ENCODE assay signal across 8 mouse cellular contexts in the genomic region with DNA sequence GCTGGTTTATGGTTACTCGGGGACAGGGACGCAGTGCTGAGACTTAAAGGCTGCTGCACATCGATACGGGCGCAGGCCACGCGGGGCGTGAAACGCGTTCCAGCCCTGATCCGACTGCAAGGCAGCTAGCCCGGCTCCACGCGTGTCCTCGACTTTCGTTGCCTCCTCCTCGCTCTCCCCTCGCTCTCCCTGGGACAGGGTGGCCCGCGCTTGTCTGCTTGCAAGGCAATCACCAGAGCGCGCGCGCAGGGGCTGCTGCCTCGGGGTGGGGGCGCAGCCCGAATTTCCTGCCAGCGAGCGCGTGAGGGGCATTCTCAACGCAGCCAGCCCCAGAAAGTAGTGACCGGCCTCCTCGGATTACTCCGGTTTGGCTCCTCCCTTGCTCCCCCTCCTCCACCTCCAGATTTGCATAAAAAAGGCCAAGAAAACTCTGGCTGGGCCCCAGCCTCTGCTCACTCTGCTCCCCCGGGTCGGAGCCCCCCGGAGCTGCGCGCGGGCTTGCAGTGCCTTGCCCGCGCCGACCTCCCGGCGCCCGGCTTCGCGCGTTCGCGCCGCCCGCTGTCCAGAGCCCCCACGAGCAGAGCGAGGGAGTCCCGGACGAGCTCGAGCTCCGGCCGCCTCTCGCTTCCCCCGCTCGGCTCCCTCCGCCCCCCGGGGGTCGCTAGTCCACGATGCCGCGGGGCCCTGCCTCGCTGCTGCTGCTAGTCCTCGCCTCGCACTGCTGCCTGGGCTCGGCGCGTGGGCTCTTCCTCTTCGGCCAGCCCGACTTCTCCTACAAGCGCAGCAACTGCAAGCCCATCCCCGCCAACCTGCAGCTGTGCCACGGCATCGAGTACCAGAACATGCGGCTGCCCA. TPM values are rescaled to one million over a fixed set of nuclear protein-coding genes. Genes with fewer than 3 reads are reported as not detected.
DNase-seq lines count a peak whose midpoint lies in the region; ATAC-seq and TF ChIP-seq lines count a peak whose summit lies in the region.

A gene (plus strand): TSS at position 451 of the 855 bp plus-strand sequence.

- ATAC-seq in kidney, embryonic 14.5 days (ENCODE audit: low FRiP score, low TSS enrichment), result peak; percentile 85
- ATAC-seq in forebrain, embryonic 16.5 days, result peak; percentile 69
- ATAC-seq in hindbrain, postnatal 0 days, result peak; percentile 69
- ATAC-seq in liver, embryonic 15.5 days (ENCODE audit: insufficient read depth), result no peak
- ATAC-seq in megakaryocyte progenitor cell, adult 5-6 weeks (replicated peaks; ENCODE audit: poor library complexity), result no peak

- WGBS in kidney, embryonic 14.5 days, result under 1% methylated on average over 82 of the region's 82 CpGs
- under 1% methylated on average over 81 of the region's 82 CpGs for WGBS in forebrain, embryonic 16.5 days
- WGBS in hindbrain, postnatal 0 days, result under 1% methylated on average over 81 of the region's 82 CpGs
- WGBS in liver, embryonic 15.5 days (ENCODE audit: insufficient replicate concordance), result under 1% methylated on average over 82 of the region's 82 CpGs

- no peaks in the 10 kb centered on the region for H3K9me3 ChIP-seq in kidney, embryonic 14.5 days (ENCODE audit: control insufficient read depth, low read length)
- no peaks in the 10 kb centered on the region for H3K9me3 ChIP-seq in forebrain, embryonic 16.5 days (ENCODE audit: control insufficient read depth, low read length)
- H3K9me3 ChIP-seq in hindbrain, postnatal 0 days (ENCODE audit: low read length), result no peaks in the 10 kb centered on the region
- no peaks in the 10 kb centered on the region for H3K9me3 ChIP-seq in liver, embryonic 15.5 days (replicated peaks)

- H3K27me3 ChIP-seq in kidney, embryonic 14.5 days (ENCODE audit: control insufficient read depth, insufficient read depth, low read length), result no peaks in the 10 kb centered on the region
- H3K27me3 ChIP-seq in forebrain, embryonic 16.5 days (replicated peaks; ENCODE audit: control insufficient read depth, insufficient read depth, low read length), result 0 out of 2 replicates have a peak, but pooled peaks cover 8% of the 10 kb centered on the region
- 0 out of 2 replicates have a peak, but pooled peaks cover 8% of the 10 kb centered on the region for H3K27me3 ChIP-seq in hindbrain, postnatal 0 days (ENCODE audit: insufficient read depth, low read length)
- H3K27me3 ChIP-seq in liver, embryonic 15.5 days, result peaks cover 68% of the 10 kb centered on the region

- H3K4me1 ChIP-seq in kidney, embryonic 14.5 days (ENCODE audit: control insufficient read depth, insufficient read depth, low read length), result peaks cover 23% of the 10 kb centered on the region
- H3K4me1 ChIP-seq in forebrain, embryonic 16.5 days (replicated peaks; ENCODE audit: control insufficient read depth, insufficient read depth, low read length), result peaks cover 40% of the 10 kb centered on the region
- H3K4me1 ChIP-seq in hindbrain, postnatal 0 days (ENCODE audit: insufficient read depth, low read length), result 0 out of 2 replicates have a peak, but pooled peaks cover 5% of the 10 kb centered on the region
- H3K4me1 ChIP-seq in liver, embryonic 15.5 days (replicated peaks), result peaks cover 7% of the 10 kb centered on the region; the same call in 1 of the 2 replicates

- H3K4me3 ChIP-seq in kidney, embryonic 14.5 days (ENCODE audit: low read length), result peak within 1 kb of the TSS; percentile 66
- peak within 1 kb of the TSS; percentile 68 for H3K4me3 ChIP-seq in forebrain, embryonic 16.5 days (replicated peaks; ENCODE audit: low read length)
- peak within 1 kb of the TSS; percentile 57 for H3K4me3 ChIP-seq in hindbrain, postnatal 0 days (ENCODE audit: low read length)
- H3K4me3 ChIP-seq in liver, embryonic 15.5 days (replicated peaks), result peak within 1 kb of the TSS; percentile 39

- H3K4me2 ChIP-seq in kidney, embryonic 14.5 days (replicated peaks; ENCODE audit: low read depth, low read length), result peak within 1 kb of the TSS; percentile 91
- H3K4me2 ChIP-seq in forebrain, embryonic 16.5 days (ENCODE audit: low read length), result peak within 1 kb of the TSS; percentile 97
- peak within 1 kb of the TSS; percentile 96 for H3K4me2 ChIP-seq in hindbrain, postnatal 0 days (ENCODE audit: low read depth, low read length)
- peak within 1 kb of the TSS; percentile 67 for H3K4me2 ChIP-seq in liver, embryonic 15.5 days

- TF ChIP-seq CTCF in hindbrain, postnatal 0 days (IDR thresholded peaks at IDR 0.05; ENCODE audit: low read depth), result peak; percentile 16

- peak within 1 kb of the TSS; percentile 81 for H3K9ac ChIP-seq in kidney, embryonic 14.5 days (ENCODE audit: low read depth, low read length)
- H3K9ac ChIP-seq in forebrain, embryonic 16.5 days (replicated peaks; ENCODE audit: low read depth, low read length), result peak within 1 kb of the TSS; percentile 78
- H3K9ac ChIP-seq in hindbrain, postnatal 0 days (replicated peaks; ENCODE audit: low read length), result peak within 1 kb of the TSS; percentile 65
- no peak within 1 kb of the TSS for H3K9ac ChIP-seq in liver, embryonic 15.5 days

- peaks cover 14% of the 10 kb centered on the region for H3K36me3 ChIP-seq in kidney, embryonic 14.5 days (ENCODE audit: control insufficient read depth, insufficient read depth, low read length)
- H3K36me3 ChIP-seq in forebrain, embryonic 16.5 days (ENCODE audit: control insufficient read depth, insufficient read depth), result no peaks in the 10 kb centered on the region
- no peaks in the 10 kb centered on the region for H3K36me3 ChIP-seq in hindbrain, postnatal 0 days (ENCODE audit: insufficient read depth, low read length)
- no peaks in the 10 kb centered on the region for H3K36me3 ChIP-seq in liver, embryonic 15.5 days (replicated peaks)

- DNase-seq in kidney, adult 11 months, result no peak
- peak; percentile 48 for DNase-seq in adrenal gland, postnatal 10 days
- DNase-seq in hindbrain, postnatal 0 days (ENCODE audit: low spot score), result peak; percentile 77
- peak; percentile 21 to 33 for DNase-seq in right cerebral cortex, adult 2 months (ENCODE audit: low spot score in 2 of 2)

- H3K27ac ChIP-seq in kidney, embryonic 14.5 days (ENCODE audit: low read depth, low read length), result peak within 1 kb of the TSS; percentile 79
- H3K27ac ChIP-seq in forebrain, embryonic 16.5 days (ENCODE audit: low read length), result peak within 1 kb of the TSS; percentile 27; the same call in 1 of the 2 replicates
- H3K27ac ChIP-seq in hindbrain, postnatal 0 days, result no peak within 1 kb of the TSS
- no peak within 1 kb of the TSS for H3K27ac ChIP-seq in liver, embryonic 15.5 days (replicated peaks)

RNA-seq across cellular contexts. Expression of the gene that starts here (rescaled TPM):
- 154 and 173 TPM in 2 replicates for polyA plus RNA-seq in kidney, embryonic 14.5 days (2014; fragmentation: Nextera tagmentation; extraction: Ambion mirVana)
- 10 to 100 TPM; 11.2 to 19.2 TPM for total RNA-seq in adrenal gland, postnatal 10 days (2021)
- polyA plus RNA-seq in forebrain, embryonic 16.5 days (2015; fragmentation: Nextera tagmentation; extraction: Ambion mirVana), result 33.4 and 44.9 TPM in 2 replicates
- 44.5 and 76.9 TPM in 2 replicates for total RNA-seq in hindbrain, postnatal 0 days (2014; rRNA removed)
- polyA plus RNA-seq in hindbrain, postnatal 0 days (2015; fragmentation: Nextera tagmentation; extraction: Ambion mirVana), result 38.0 and 38.4 TPM in 2 replicates
- 2.4 and 4.1 TPM in 2 replicates for polyA plus RNA-seq in liver, embryonic 15.5 days (2015; fragmentation: Nextera tagmentation; extraction: Ambion mirVana)
- not detected in 2 replicates for total RNA-seq in megakaryocyte progenitor cell, adult 5-6 weeks (2015)
- total RNA-seq in megakaryocyte progenitor cell, adult 5-6 weeks (2017), result not detected in 2 replicates

Comparison
In these comparisons a context has a peak if more than half of its experiments do, and no peak if none do; other contexts are left out.
1. RNA of the gene that starts here (total RNA-seq): 44.5 to 76.9 TPM in hindbrain, postnatal 0 days and 11.2 to 19.2 TPM in adrenal gland, postnatal 10 days; not detected in megakaryocyte progenitor cell, adult 5-6 weeks; every median in the first group is over 10 times any median in the second.
2. ATAC-seq: peak in kidney, embryonic 14.5 days (single experiment), forebrain, embryonic 16.5 days (single experiment) and hindbrain, postnatal 0 days (single experiment); none in liver, embryonic 15.5 days (single experiment) and megakaryocyte progenitor cell, adult 5-6 weeks (single experiment).
3. H3K27ac ChIP-seq: peak in kidney, embryonic 14.5 days (single experiment) and forebrain, embryonic 16.5 days (single experiment); none in hindbrain, postnatal 0 days (single experiment) and liver, embryonic 15.5 days (single experiment).
4. Peak in every context shown above with its lines, with median percentiles within 50 percentile points of each other: H3K4me2 ChIP-seq and H3K4me3 ChIP-seq.